Mouse (Mus musculus) cortical plate, adult 2 months (tissue): ENCODE results near the gene Gm14325.
"Not testable (repeated sequence)": the region's sequence is repeated elsewhere in the genome, so short reads cannot be mapped to it uniquely, and the experiment has no call there.

Source experiments
- CTCF ChIP-seq: fragments of 200-500 bp; IDR thresholded peaks from 2 replicates; pipeline ENCODE4 v1.5.1; 2011; ENCODE audit warnings: mild to moderate bottlenecking, control low read depth, low read length; ENCODE audit not compliant: insufficient read depth; ENCODE audit errors: extremely low read depth
- POLR2A ChIP-seq: fragments of 200-500 bp; IDR thresholded peaks from 2 replicates; pipeline ENCODE4 v1.6.1; 2011; ENCODE audit warnings: mild to moderate bottlenecking, low read length, control low read depth; ENCODE audit not compliant: insufficient read depth; ENCODE audit errors: extremely low read depth

DNA sequence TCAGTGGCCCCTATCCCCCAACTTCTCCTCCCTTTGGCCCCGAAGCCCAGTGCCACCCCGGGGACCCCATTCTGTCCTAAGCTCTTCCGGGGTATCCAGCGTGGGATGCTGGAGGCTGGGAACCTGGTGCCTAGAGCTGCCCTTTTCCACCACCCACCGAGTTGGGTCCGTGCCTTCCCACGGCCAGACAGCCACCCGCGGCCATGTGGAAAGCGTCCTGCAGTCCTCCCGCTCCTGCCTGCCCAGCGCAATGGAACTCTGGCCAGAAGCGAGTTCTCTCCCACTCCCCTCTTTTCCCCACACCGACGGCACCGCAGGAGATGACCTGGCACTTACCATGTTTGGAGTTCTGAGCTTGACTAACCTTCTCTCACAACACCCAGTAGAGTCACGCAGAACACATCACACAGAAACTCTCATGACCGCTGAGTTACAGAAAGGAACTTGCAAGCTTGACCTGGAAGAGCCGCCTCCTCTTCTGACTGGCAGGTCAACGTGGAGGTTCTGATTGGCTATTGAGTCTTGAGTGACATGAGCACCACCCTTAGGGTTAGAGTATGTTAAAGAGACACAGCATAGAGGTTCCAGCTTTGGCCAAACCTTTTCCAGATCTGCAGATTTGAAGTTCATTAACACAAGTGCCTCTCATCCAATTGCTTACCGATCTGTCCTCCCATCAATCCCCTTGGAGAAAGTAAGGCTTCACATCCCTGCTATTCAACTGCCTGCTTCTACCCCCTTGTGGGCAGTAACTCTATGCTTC is at the start of gene Gm14325:
- TF ChIP-seq POLR2A, CTCF: not testable (repeated sequence)
